Mouse (Mus musculus): Measurements from ENCODE around the gene Gm45140.

- TF ChIP-seq POLR2A (IDR thresholded peaks at IDR 0.05; ENCODE audit: borderline replicate concordance, control insufficient read depth, low read depth, low read length): no peak
- TF ChIP-seq CTCF (IDR thresholded peaks at IDR 0.05; ENCODE audit: control insufficient read depth, insufficient read depth, low read length): no peak
Measured at GRCm38 (mm10) chr6:87759404-87759803, 76.2 kb downstream of the Gm45140 start.
